Mouse (Mus musculus): ENCODE results near the gene E2f1.

E2f1 gene

DNA sequence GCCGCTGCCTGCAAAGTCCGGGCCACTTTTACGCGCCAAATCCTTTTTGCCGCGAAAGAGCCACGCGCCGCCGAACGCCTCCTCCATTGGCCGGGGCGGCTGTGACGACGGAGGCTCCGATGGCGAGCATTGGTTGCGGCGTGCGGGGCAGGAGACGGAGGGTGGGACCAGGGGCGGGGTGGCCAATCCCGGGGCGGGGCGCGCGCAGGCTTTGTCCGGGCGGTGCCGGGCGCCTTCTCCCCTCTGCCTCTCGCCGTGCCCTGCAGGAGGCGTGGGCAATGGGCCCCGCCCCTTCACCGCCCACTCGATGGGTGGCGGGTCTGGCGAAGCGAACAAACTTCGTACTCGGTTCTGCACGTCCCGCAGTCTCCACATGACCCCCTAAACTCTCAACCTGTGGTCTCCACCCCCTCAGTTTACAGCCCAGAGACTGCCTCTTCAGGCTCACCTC is at the start of gene E2f1:
Gene E2f1 (minus strand): TSS at position 57 of the 451 bp plus-strand sequence.
- peak; percentile 90 to 91 for DNase-seq (ENCODE audit: low spot score in 2 of 2)

GRCm38 (mm10) chr2:154617061-154617460 is 47.4 kb upstream of the E2f1 start:
- DNase-seq (ENCODE audit: low spot score in 2 of 2) = no peak

DNA sequence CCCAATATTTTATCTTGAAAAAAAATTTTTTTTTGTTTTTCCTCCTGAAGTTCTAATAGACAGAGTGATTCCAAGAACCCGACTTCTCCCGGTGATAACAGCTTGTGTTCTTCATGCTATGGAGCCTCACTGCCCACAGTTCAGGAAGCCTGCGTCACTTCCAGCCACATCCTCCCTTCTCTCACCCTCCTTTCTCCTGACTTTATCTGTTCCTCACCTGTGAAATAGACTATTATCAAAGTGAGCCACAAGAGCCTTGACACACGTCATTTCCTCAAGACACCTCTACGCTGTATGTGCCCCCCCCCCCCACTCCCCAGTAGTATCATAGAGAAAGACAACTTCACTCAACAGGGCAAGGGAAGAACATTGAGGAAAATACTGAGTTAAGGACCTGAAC is 46.0 kb upstream of the E2f1 start:
- DNase-seq (ENCODE audit: low spot score in 2 of 2) = no peak

DNA sequence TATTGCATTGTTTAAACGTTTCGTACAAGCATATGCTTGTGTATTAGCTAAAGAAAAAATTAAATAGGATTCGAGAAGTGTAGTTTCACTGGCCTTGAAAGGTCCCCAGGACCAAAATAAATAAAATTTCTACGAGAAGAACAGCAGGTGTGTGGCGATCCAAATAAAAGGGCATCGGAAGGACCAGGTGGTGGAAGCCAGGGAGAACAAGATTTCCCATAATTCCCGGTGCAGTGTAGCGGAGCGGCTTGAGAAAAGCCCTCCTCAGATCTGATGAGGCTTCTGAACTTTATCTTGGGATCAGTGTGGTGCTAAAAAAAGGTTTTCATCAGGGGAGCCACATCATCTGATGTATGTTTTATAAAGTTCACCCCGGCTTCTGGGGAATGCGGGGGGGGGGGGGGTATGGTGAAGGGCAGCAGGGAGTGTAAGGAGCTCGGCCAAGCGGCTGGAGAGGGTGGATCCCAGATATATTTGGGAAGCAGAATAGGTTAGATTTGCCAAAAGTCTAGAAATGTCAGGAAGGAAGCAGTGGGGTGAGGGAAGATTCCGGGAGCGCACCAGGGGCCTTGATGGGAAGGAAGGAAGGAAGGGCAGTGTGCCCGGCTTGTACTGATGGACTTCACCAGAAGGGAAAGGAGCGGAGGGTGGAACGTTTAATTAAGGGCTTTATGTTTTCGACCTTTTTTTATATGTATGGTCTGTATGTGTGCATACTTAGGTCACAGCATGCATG is 45.3 kb upstream of the E2f1 start:
- peak in 1 of 2 experiments; percentile 37 for DNase-seq (ENCODE audit: low spot score in 2 of 2)

DNA sequence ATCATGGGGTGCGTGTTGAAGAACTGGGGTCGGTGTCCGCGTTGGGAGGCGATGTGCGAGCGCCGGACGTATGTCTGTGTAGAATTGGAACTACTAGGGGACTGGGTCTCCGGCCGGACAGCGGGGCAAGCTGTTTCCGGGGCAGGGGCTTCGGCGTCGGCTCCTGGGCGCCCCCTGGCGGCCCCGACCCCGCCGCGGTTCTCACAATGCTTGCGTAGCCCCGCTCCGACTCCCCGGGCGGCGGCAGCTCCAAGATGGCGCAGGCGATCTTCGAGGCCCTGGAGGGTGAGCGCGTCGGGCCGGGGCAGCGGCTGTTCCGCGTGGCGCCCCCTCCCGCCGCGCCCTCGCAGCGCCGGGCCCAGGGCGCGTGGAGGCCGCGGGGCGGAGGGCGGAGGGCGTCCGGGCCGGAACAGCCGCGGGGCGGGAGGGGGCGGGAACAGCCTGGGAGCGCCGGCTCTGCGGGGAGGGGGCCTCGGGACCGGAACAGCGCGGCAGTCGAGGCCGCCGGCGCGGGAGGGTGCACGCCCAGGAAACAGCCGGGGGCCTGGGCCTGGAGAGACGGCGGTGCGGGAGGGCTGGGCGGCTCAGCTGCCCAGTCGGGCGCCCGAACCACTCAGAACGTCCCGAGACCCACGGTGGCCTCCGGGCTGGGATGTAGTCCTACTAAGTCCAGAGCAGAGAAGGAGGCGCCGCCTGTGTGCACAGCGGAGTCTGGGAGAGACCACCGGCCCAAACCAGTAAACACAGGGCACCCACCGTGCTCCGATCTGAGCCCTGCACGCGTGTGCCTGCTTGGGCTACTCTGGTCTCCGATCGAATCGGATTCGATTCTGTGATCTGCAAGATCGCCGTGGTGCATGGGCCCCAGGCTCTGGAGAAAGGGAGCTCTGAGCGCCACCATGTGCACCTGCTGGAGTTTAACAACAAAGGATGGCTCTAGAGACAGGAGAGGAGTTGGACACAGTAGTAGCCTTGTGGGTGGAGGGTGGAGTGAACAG is 43.7 kb upstream of the E2f1 start, which contains the start of the genes Zfp341 and 4930519P11Rik:
Gene Zfp341 (plus strand): TSS at position 180 of the 998 bp plus-strand sequence.
Gene 4930519P11Rik (minus strand): TSS at position 320 of the 998 bp plus-strand sequence.
- peak; percentile 89 to 90 for DNase-seq (ENCODE audit: low spot score in 2 of 2)

- no peak for DNase-seq (ENCODE audit: low spot score in 2 of 2)
Observed at GRCm38 (mm10) chr2:154609050-154609767, 39.5 kb upstream of the E2f1 start.

- DNase-seq (ENCODE audit: low spot score in 2 of 2) = no peak
Observed at GRCm38 (mm10) chr2:154606965-154607364, 37.3 kb upstream of the E2f1 start.

DNA sequence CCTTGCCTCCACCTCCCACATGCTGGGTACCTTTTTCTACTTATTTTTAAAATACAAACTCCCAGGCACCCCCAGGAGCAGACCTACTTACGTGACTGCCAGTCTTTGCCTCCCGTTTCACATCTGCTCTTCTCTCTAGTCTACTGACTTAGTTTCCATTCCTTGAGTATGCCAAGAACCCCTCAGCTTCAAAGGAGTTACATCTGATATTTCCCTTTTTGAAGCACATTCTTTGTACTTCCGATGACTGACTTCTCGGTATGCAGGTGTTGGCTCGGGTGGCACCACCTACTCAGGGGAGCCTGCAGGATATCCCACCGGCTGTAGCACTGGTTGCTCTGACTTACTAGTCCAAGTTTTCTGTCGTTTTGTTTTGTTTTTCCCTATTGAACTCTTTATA is 34.5 kb upstream of the E2f1 start:
- no peak for DNase-seq (ENCODE audit: low spot score in 2 of 2)

- DNase-seq (ENCODE audit: low spot score in 2 of 2) = peak; percentile 100
Observed at GRCm38 (mm10) chr2:154603638-154604153, 34.0 kb upstream of the E2f1 start, which contains the start of gene Pxmp4. Pxmp4 (minus strand) TSS chr2:154603708.

DNA sequence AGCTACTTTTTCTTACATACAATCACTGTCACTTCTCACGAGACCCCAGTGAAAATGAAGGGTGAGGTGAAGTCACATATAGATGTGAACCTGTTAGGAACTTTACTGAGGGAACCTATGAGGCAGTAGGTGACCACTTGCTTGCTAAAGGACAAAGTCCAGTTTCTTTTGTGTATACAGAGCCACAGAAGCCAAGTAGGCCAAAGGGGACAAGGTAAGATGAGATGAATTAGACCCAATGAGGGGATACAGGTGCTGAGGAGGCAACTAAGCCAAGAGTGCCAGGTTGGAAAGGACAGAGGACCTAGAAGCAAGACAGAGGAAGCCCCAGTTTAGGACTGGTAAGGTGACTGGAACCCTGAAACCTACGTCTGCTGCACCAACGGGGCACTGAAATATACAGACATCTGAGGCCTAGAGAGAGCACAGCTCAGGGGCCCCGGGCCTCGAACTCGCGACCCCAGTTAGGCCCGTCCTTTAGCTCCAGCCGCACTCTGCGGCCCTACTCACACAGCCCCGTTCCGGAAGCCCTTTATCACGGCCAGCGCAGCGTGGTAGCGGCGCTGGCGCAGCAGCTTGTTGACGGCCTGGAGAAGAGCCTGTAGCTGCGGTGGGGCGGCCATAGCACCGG is 33.4 kb upstream of the E2f1 start:
- no peak for DNase-seq (ENCODE audit: low spot score in 2 of 2)

- DNase-seq (ENCODE audit: low spot score in 2 of 2) = no peak
Observed at GRCm38 (mm10) chr2:154601324-154601723, 31.6 kb upstream of the E2f1 start.

GRCm38 (mm10) chr2:154600586-154600985 is 30.9 kb upstream of the E2f1 start:
- DNase-seq (ENCODE audit: low spot score in 2 of 2) = no peak

- DNase-seq (ENCODE audit: low spot score in 2 of 2) = no peak
Observed at GRCm38 (mm10) chr2:154597399-154597798, 27.7 kb upstream of the E2f1 start.

DNA sequence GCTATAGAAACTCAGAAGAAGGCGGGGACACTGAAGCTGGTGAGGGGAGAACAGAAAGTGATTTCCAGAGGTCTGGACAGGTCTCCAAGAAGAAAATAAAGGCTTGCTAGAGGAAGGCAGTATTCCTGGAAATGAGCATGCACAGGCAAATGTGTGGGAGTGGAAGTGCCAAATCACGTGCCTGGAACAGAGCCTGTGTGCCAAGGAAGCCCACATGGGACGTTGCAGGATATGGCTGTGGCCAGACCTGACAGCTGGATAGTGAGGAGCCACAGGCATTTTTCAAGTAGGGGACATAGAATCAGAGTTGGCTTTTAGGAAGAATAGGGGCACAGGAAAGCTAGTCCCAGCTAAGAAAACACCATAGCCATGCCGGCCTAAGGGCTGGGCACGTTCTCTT is 26.1 kb upstream of the E2f1 start:
- peak in 1 of 2 experiments; percentile 33 for DNase-seq (ENCODE audit: low spot score in 2 of 2)

DNA sequence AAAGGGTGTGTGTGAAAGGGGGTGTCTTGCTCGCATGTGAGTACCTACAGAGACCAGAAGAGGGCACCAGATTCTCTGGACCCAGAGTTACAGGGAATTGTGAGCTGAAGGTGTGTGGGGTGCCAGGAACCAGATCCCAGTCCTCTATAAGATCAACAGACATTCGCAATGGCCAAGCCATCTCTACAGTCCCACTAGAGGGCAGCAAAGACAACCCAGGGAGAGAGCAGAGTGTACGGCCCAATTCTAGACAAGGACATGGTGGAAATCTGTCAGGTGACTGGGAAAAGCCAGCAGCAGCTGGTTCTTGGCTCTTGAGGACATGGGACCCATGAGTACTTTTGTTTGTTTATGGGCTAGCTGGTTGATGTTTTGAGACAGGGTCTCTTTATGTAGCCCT is 23.3 kb upstream of the E2f1 start:
- DNase-seq (ENCODE audit: low spot score in 2 of 2) = no peak

GRCm38 (mm10) chr2:154591239-154591638 is 21.5 kb upstream of the E2f1 start:
- DNase-seq (ENCODE audit: low spot score in 2 of 2) = no peak

DNA sequence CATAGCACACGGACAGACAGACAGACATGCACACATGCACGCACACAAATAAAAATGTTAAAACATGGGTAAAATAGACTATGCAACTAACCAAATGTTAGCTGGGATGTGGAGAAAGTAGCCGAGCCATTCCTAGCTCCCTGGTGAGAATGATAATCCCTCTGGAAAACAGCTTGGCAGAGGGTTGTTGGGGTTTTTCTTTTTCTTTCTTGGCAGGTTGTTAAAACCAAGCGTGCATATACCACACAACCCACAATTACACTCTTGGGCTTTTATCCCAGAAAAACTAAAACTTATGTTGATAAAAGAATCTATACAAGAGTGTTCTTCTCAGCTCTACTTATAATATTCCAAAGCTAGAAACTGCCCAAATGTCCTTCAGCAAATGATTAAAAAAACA is 19.4 kb upstream of the E2f1 start:
- DNase-seq (ENCODE audit: low spot score in 2 of 2) = no peak

DNA sequence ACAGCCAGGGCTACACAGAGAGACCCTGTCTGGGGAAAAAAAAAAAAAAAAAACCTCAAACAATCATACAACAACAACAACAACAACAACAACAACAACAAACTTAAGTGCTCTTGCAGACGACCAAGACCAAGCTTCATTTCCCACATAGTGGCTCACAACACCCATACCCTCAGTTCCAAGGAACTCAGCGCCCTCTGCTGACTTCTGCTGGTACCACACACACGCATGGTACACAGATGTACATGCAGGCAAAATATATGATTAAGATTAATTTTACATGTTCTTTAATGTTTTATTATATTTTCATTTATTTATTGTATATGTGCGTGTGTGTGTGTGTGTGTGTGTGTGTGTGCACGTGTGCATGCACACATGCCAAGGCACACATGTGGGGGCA is 16.7 kb upstream of the E2f1 start:
- no peak for DNase-seq (ENCODE audit: low spot score in 2 of 2)

GRCm38 (mm10) chr2:154584931-154585601 is 15.4 kb upstream of the E2f1 start:
- no peak for DNase-seq (ENCODE audit: low spot score in 2 of 2)

Data from heart, adult 9 months (tissue).